In the genomic region with DNA sequence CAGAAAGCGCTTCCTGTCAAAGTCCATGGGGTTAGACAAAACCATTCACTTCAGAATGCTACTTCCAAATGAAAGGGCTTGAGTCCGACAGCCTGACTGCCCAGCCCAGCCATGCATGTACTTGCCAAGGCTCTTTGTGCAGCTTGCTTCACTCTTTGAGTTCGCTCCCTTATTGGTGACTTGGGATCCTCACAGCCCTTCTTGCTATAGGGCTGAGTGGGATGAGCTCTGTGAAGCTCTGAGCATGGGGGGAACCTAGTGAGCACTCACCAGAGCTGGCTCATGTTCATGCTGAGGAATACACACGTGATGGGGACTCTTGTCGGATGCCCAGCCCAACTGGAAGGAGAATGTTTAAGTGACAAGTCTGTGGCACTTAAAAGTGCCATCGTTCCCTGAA, we compare ENCODE assay signal across 17 mouse cellular contexts.
"Had no signal": no experiment of that assay in that cellular context is flagged by ENCODE, and none has a peak within 500 bp of the region (broad histone marks: within the 10 kb centered on the region; RNA-seq: fewer than 3 reads in every experiment).

No protein-coding gene starts in this region.

- H3K9ac ChIP-seq: limb, embryonic 12.5 days; limb, embryonic 15.5 days; liver, embryonic 14.5 days; liver, postnatal 0 days; midbrain, embryonic 15.5 days; neural tube, embryonic 13.5 days had no signal

- H3K4me1 ChIP-seq: limb, embryonic 15.5 days; megakaryocyte, embryonic 14.5 days; midbrain, embryonic 10.5 days; midbrain, embryonic 15.5 days; neural tube, embryonic 13.5 days had no signal

- H3K4me2 ChIP-seq: limb, embryonic 12.5 days; limb, embryonic 15.5 days; liver, embryonic 11.5 days; midbrain, embryonic 15.5 days; neural tube, embryonic 13.5 days had no signal

- H3K27ac ChIP-seq: kidney, postnatal 0 days; limb, embryonic 12.5 days; limb, embryonic 15.5 days; liver, embryonic 14.5 days; midbrain, embryonic 10.5 days; midbrain, embryonic 15.5 days; neural tube, embryonic 13.5 days had no signal

- H3K36me3 ChIP-seq: limb, embryonic 12.5 days; limb, embryonic 15.5 days; midbrain, embryonic 10.5 days; midbrain, embryonic 15.5 days; neural tube, embryonic 13.5 days had no signal

- H3K4me3 ChIP-seq: limb, embryonic 12.5 days; limb, embryonic 15.5 days; megakaryocyte, embryonic 14.5 days; midbrain, embryonic 10.5 days; midbrain, embryonic 15.5 days; neural tube, embryonic 13.5 days had no signal

- ATAC-seq: intestine, postnatal 0 days; liver, postnatal 0 days; midbrain, embryonic 15.5 days had no signal

- H3K9me3 ChIP-seq: limb, embryonic 12.5 days; limb, embryonic 15.5 days; megakaryocyte, embryonic 14.5 days; midbrain, embryonic 10.5 days; midbrain, embryonic 15.5 days; neural tube, embryonic 13.5 days had no signal

- DNase-seq: kidney, adult 2 months; kidney, postnatal 4 days; left cerebral cortex, postnatal 4 days; liver, postnatal 0 days; lung, postnatal 14 days; thymus, adult 18-20 months; thymus, postnatal 36 days had no signal

- H3K27me3 ChIP-seq: limb, embryonic 12.5 days; limb, embryonic 15.5 days; megakaryocyte, embryonic 14.5 days; midbrain, embryonic 15.5 days; neural tube, embryonic 13.5 days had no signal
